Mouse (Mus musculus): ENCODE results near the gene Cacna1c.

Cacna1c gene

GRCm38 (mm10) chr6:118731937-118732336 is 464.3 kb downstream of the Cacna1c start:
- no peak for DNase-seq

- DNase-seq = no peak
These were observed 471.3 kb downstream of the Cacna1c start for GRCm38 (mm10) chr6:118724908-118725307.

GRCm38 (mm10) chr6:118724388-118724787 is 471.8 kb downstream of the Cacna1c start:
- no peak for DNase-seq

- DNase-seq = no peak
These were observed 473.9 kb downstream of the Cacna1c start for GRCm38 (mm10) chr6:118722336-118722735.

- DNase-seq = no peak
These were observed 476.7 kb downstream of the Cacna1c start for GRCm38 (mm10) chr6:118719486-118719885.

- DNase-seq = no peak
These were observed 482.9 kb downstream of the Cacna1c start for GRCm38 (mm10) chr6:118713286-118713685.

GRCm38 (mm10) chr6:118711677-118712322 is 484.4 kb downstream of the Cacna1c start:
- peak; percentile 63 for DNase-seq

GRCm38 (mm10) chr6:118707066-118707465 is 489.2 kb downstream of the Cacna1c start:
- no peak for DNase-seq

GRCm38 (mm10) chr6:118705840-118706239 is 490.4 kb downstream of the Cacna1c start:
- DNase-seq = no peak

GRCm38 (mm10) chr6:118694626-118695025 is 501.6 kb downstream of the Cacna1c start:
- no peak for DNase-seq

- DNase-seq = no peak
These were observed 506.8 kb downstream of the Cacna1c start for GRCm38 (mm10) chr6:118689447-118689846.

- no peak for DNase-seq
These were observed 507.4 kb downstream of the Cacna1c start for GRCm38 (mm10) chr6:118688856-118689255.

- DNase-seq = no peak
These were observed 515.4 kb downstream of the Cacna1c start for GRCm38 (mm10) chr6:118680814-118681213.

- DNase-seq = no peak
These were observed 518.2 kb downstream of the Cacna1c start for GRCm38 (mm10) chr6:118678031-118678430.

GRCm38 (mm10) chr6:118677306-118677705 is 518.9 kb downstream of the Cacna1c start:
- DNase-seq = no peak

- no peak for DNase-seq
These were observed 521.4 kb downstream of the Cacna1c start for GRCm38 (mm10) chr6:118674781-118675180.

GRCm38 (mm10) chr6:118673974-118674695 is 522.1 kb downstream of the Cacna1c start:
- no peak for DNase-seq

- no peak for DNase-seq
These were observed 542.9 kb downstream of the Cacna1c start for GRCm38 (mm10) chr6:118653331-118653730.

GRCm38 (mm10) chr6:118649121-118649783 is 547.0 kb downstream of the Cacna1c start:
- no peak for DNase-seq

GRCm38 (mm10) chr6:118646265-118647061 is 549.8 kb downstream of the Cacna1c start:
- DNase-seq = peak; percentile 73

GRCm38 (mm10) chr6:118644866-118645265 is 551.4 kb downstream of the Cacna1c start:
- DNase-seq = no peak

- no peak for DNase-seq
These were observed 552.7 kb downstream of the Cacna1c start for GRCm38 (mm10) chr6:118643541-118643940.
